Mouse (Mus musculus) thymus, postnatal 10 days (tissue): ENCODE results near the gene Etv5.

Experiments
- DNase-seq, 2 experiments: peaks; one replicate each; pipeline ENCODE4 v3.0.0; 2021; ENCODE audit warnings: low spot score in 2 of 2

Gene Etv5

DNA sequence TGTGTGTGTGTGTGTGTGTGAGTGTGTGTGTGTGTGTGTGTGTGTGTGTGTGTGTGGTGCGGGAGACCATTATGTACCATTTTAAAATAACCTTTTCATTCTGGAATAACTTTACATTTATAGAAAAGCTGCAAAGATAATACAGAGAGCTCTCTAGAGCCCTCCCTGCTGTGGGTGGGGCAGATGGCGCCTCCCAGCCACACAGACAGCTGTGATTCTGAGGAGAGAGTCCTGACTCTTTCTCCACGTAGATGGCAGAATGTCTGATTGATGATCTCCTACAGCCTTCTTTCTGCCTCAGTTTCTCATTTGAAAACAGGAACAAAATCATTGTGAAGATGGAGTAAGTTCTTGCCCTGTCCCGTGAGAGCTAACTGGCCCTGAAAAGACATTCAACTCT is 91.5 kb downstream of the Etv5 start:
- no peak for DNase-seq

DNA sequence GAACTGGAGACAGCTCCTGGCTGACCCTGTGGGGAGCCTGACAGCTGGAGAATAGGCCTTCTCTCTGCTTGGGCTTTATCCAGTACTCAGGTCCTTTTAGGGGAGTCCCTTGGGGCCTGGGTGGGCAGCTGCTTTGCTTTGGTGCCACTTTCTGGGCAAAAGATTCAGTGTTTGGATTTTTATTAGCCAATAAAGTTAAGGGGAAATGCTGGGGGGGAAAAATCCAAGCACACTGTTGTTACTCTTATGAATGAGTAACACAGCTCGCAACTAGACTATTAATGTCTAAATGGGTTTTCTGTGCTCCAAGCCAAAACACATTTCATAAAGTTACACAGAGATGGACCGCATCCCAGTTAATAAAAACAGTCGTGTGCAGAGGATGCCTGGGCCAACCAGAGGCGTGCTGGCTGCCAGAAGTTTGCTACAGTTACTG is 98.3 kb downstream of the Etv5 start:
- DNase-seq = no peak

DNA sequence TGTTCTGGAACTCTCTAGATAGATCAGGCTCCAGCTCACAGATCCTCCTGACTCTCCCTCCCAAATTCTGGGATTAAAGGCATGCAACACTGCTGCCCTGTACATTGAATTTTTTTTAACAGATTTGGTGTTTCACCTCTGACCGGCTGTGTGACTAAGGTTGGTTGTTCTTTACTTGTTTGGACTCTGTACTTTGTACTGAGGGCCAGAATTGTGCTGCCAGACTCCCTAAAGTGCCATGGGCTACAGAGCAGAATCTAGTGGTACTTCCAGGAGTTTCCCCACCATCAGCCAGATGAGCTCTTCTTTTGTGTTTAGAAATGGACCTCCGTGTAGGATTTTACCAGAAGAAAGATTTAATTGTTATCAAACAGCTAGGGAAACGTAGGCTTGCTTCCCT is 103.7 kb downstream of the Etv5 start:
- DNase-seq = no peak
